Mouse (Mus musculus): ENCODE data around the gene Gnl3l.

Gnl3l gene

GRCm38 (mm10) chrX:150956522-150957300 is 60.4 kb downstream of the Gnl3l start:
- DNase-seq (ENCODE audit: low read depth): no peak

GRCm38 (mm10) chrX:150956016-150956415 is 61.1 kb downstream of the Gnl3l start:
- no peak for DNase-seq (ENCODE audit: low read depth)

- no peak for DNase-seq (ENCODE audit: low read depth)
These were observed 61.7 kb downstream of the Gnl3l start for GRCm38 (mm10) chrX:150955441-150955840.

- DNase-seq (ENCODE audit: low read depth): no peak
These were observed 62.4 kb downstream of the Gnl3l start for GRCm38 (mm10) chrX:150954721-150955120.
